Mouse (Mus musculus) forebrain, embryonic 15.5 days (tissue): ENCODE results near the gene Atm. TPM values are rescaled to one million over a fixed set of nuclear protein-coding genes. Genes with fewer than 3 reads are reported as not detected.

Source experiments
- ATAC-seq: fragments of 200-750 bp; cut with Nextera tagmentation; replicated peaks from 2 replicates; pipeline ENCODE4 v1.8.0; 2017; ENCODE audit warnings: mild to moderate bottlenecking, moderate TSS enrichment, moderate library complexity
- H3K27ac ChIP-seq: fragments of 300-500 bp; sonication (generic); replicated peaks from 2 replicates; pipeline ENCODE4 v1.5.1; 2015; ENCODE audit warnings: mild to moderate bottlenecking, inconsistent platforms
- H3K27me3 ChIP-seq: fragments of 300-500 bp; sonication (generic); 2 replicates; pipeline ENCODE4 v1.6.1; 2015; ENCODE audit warnings: inconsistent platforms
- H3K36me3 ChIP-seq: fragments of 300-500 bp; sonication (generic); 2 replicates; pipeline ENCODE4 v1.6.1; 2015; ENCODE audit warnings: mild to moderate bottlenecking, inconsistent platforms
- H3K4me1 ChIP-seq: fragments of 300-500 bp; sonication (generic); 2 replicates; pipeline ENCODE4 v1.6.1; 2015; ENCODE audit warnings: inconsistent platforms
- H3K4me2 ChIP-seq: fragments of 300-500 bp; sonication (generic); replicated peaks from 2 replicates; pipeline ENCODE4 v1.6.1; 2015; ENCODE audit warnings: mild to moderate bottlenecking, inconsistent platforms
- H3K4me3 ChIP-seq: fragments of 300-500 bp; sonication (generic); 2 replicates; pipeline ENCODE4 v1.5.1; 2015; ENCODE audit warnings: mild to moderate bottlenecking, inconsistent platforms
- H3K9ac ChIP-seq: fragments of 300-500 bp; sonication (generic); replicated peaks from 2 replicates; pipeline ENCODE4 v1.6.1; 2015; ENCODE audit warnings: mild to moderate bottlenecking, inconsistent platforms
- H3K9me3 ChIP-seq: fragments of 300-500 bp; sonication (generic); 2 replicates; pipeline ENCODE4 v1.6.1; 2016; ENCODE audit warnings: inconsistent platforms
- WGBS: fragments of 180-500 bp; shearing (Covaris S2); methylation state at CpG from one replicate; pipeline ENCODE4 v1.1.7; 2015; ENCODE audit warnings: mixed read lengths; 5-methylcytosine and 5-hydroxymethylcytosine counted together
- polyA plus RNA-seq: library from polyadenylated mRNA; unstranded; fragments of >200 nt; fragmentation: Nextera tagmentation; extraction: Ambion mirVana; gene quantifications from 2 replicates; pipeline ENCODE4 v1.2.1, GENCODE M21; 2015

Gene Atm
- polyA plus RNA-seq, 1 experiment from 2014 or later, result 12.4 TPM

- no peak overlapping the region for H3K4me2 ChIP-seq
- H3K4me1 ChIP-seq, result no peaks in the 10 kb centered on the region
- ATAC-seq, result no peak
- no peak overlapping the region for H3K9ac ChIP-seq
- no peak overlapping the region for H3K27ac ChIP-seq
- peaks cover 5% of the 10 kb centered on the region for H3K36me3 ChIP-seq
- no peak overlapping the region for H3K4me3 ChIP-seq
- H3K27me3 ChIP-seq, result no peaks in the 10 kb centered on the region
- H3K9me3 ChIP-seq, result no peaks in the 10 kb centered on the region
- WGBS, result 83% methylated on average over 9 of the region's 9 CpGs
These were observed 63.6 kb downstream of the Atm start for GRCm38 (mm10) chr9:53472806-53473518.

- no peaks in the 10 kb centered on the region for H3K4me1 ChIP-seq
These were observed 84.5 kb downstream of the Atm start for GRCm38 (mm10) chr9:53452038-53452437.

GRCm38 (mm10) chr9:53450609-53451008, 85.9 kb downstream of the Atm start:
- 90% methylated on average over 1 of the region's 1 CpGs for WGBS
- H3K9ac ChIP-seq, result no peak overlapping the region
- no peak for ATAC-seq
- H3K36me3 ChIP-seq, result peaks cover 50% of the 10 kb centered on the region
- no peak overlapping the region for H3K4me2 ChIP-seq
- no peak overlapping the region for H3K4me3 ChIP-seq
- H3K4me1 ChIP-seq, result no peaks in the 10 kb centered on the region
- H3K27ac ChIP-seq, result no peak overlapping the region
- no peaks in the 10 kb centered on the region for H3K27me3 ChIP-seq
- H3K9me3 ChIP-seq, result no peaks in the 10 kb centered on the region

More at GRCm38 (mm10) chr9:53452038-53452437, 84.5 kb downstream of the Atm start:
- 96% methylated on average over 2 of the region's 2 CpGs for WGBS
- Histone ChIP-seq H3K27ac (no peak overlapping the region), H3K36me3 (peaks cover 52% of the 10 kb centered on the region), H3K9ac (no peak overlapping the region), H3K4me3 (no peak overlapping the region), H3K9me3 (no peaks in the 10 kb centered on the region), H3K27me3 (no peaks in the 10 kb centered on the region), H3K4me2 (no peak overlapping the region)
- ATAC-seq, result no peak

GRCm38 (mm10) chr9:53435830-53436570, 100.5 kb downstream of the Atm start:
- Histone ChIP-seq H3K4me3 (no peak overlapping the region), H3K4me2 (no peak overlapping the region), H3K36me3 (peaks cover 22% of the 10 kb centered on the region), H3K27me3 (no peaks in the 10 kb centered on the region), H3K9me3 (no peaks in the 10 kb centered on the region), H3K4me1 (no peaks in the 10 kb centered on the region), H3K27ac (no peak overlapping the region), H3K9ac (no peak overlapping the region)
- 95% methylated on average over 14 of the region's 14 CpGs for WGBS
- ATAC-seq, result no peak

- no peak for ATAC-seq
- no peak overlapping the region for H3K9ac ChIP-seq
- no peak overlapping the region for H3K4me3 ChIP-seq
- no peaks in the 10 kb centered on the region for H3K36me3 ChIP-seq
- 82% methylated on average over 3 of the region's 3 CpGs for WGBS
- H3K4me1 ChIP-seq, result no peaks in the 10 kb centered on the region
- no peak overlapping the region for H3K27ac ChIP-seq
- no peaks in the 10 kb centered on the region for H3K27me3 ChIP-seq
- H3K9me3 ChIP-seq, result no peaks in the 10 kb centered on the region
- H3K4me2 ChIP-seq, result no peak overlapping the region
These were observed 108.9 kb downstream of the Atm start for GRCm38 (mm10) chr9:53427638-53428037.

GRCm38 (mm10) chr9:53426726-53427125, 109.8 kb downstream of the Atm start:
- no peak overlapping the region for H3K4me3 ChIP-seq
- 92% methylated on average over 3 of the region's 3 CpGs for WGBS
- no peak for ATAC-seq
- no peak overlapping the region for H3K4me2 ChIP-seq
- H3K27ac ChIP-seq, result no peak overlapping the region
- no peaks in the 10 kb centered on the region for H3K36me3 ChIP-seq
- H3K27me3 ChIP-seq, result no peaks in the 10 kb centered on the region
- no peak overlapping the region for H3K9ac ChIP-seq
- no peaks in the 10 kb centered on the region for H3K4me1 ChIP-seq
- no peaks in the 10 kb centered on the region for H3K9me3 ChIP-seq

GRCm38 (mm10) chr9:53422133-53422896, 114.2 kb downstream of the Atm start:
- no peaks in the 10 kb centered on the region for H3K36me3 ChIP-seq
- H3K27ac ChIP-seq, result no peak overlapping the region
- H3K4me3 ChIP-seq, result no peak overlapping the region
- no peaks in the 10 kb centered on the region for H3K4me1 ChIP-seq
- no peak overlapping the region for H3K9ac ChIP-seq
- H3K4me2 ChIP-seq, result no peak overlapping the region
- no peaks in the 10 kb centered on the region for H3K27me3 ChIP-seq
- no peak for ATAC-seq
- 83% methylated on average over 9 of the region's 9 CpGs for whole genome bisulfite sequencing
- no peaks in the 10 kb centered on the region for H3K9me3 ChIP-seq

GRCm38 (mm10) chr9:53409427-53409826, 127.1 kb downstream of the Atm start:
- no peaks in the 10 kb centered on the region for H3K27me3 ChIP-seq
- no peak overlapping the region for H3K27ac ChIP-seq
- H3K4me2 ChIP-seq, result no peak overlapping the region
- peaks cover 6% of the 10 kb centered on the region; the same call in 1 of the 2 replicates for H3K4me1 ChIP-seq
- H3K36me3 ChIP-seq, result no peaks in the 10 kb centered on the region
- no peak overlapping the region for H3K9ac ChIP-seq
- WGBS, result 95% methylated on average over 3 of the region's 3 CpGs
- no peak overlapping the region for H3K4me3 ChIP-seq
- ATAC-seq, result no peak
- no peaks in the 10 kb centered on the region for H3K9me3 ChIP-seq

- no peak for ATAC-seq
- Histone ChIP-seq H3K27me3 (no peaks in the 10 kb centered on the region), H3K9ac (no peak overlapping the region), H3K4me3 (no peak overlapping the region), H3K36me3 (no peaks in the 10 kb centered on the region), H3K4me1 (peaks cover 6% of the 10 kb centered on the region; the same call in 1 of the 2 replicates), H3K9me3 (no peaks in the 10 kb centered on the region), H3K27ac (no peak overlapping the region), H3K4me2 (no peak overlapping the region)
- WGBS, result 74% methylated on average over 2 of the region's 2 CpGs
These were observed 127.6 kb downstream of the Atm start for GRCm38 (mm10) chr9:53408953-53409361.

- Histone ChIP-seq H3K36me3 (no peaks in the 10 kb centered on the region), H3K4me2 (no peak overlapping the region), H3K9me3 (no peaks in the 10 kb centered on the region), H3K9ac (no peak overlapping the region), H3K27me3 (no peaks in the 10 kb centered on the region), H3K27ac (no peak overlapping the region), H3K4me1 (peaks cover 6% of the 10 kb centered on the region; the same call in 1 of the 2 replicates), H3K4me3 (no peak overlapping the region)
- ATAC-seq, result no peak
- WGBS, result 85% methylated on average over 4 of the region's 4 CpGs
These were observed 128.0 kb downstream of the Atm start for GRCm38 (mm10) chr9:53408548-53408947.

- H3K27ac ChIP-seq, result peak overlapping the region; percentile 91
- H3K4me2 ChIP-seq, result peak overlapping the region; percentile 49
- peaks cover 14% of the 10 kb centered on the region for H3K4me1 ChIP-seq
- peak overlapping the region; percentile 37 for H3K4me3 ChIP-seq
- peak; percentile 95 for ATAC-seq
- no peaks in the 10 kb centered on the region for H3K36me3 ChIP-seq
- H3K9me3 ChIP-seq, result no peaks in the 10 kb centered on the region
- H3K9ac ChIP-seq, result peak overlapping the region; percentile 39
- H3K27me3 ChIP-seq, result no peaks in the 10 kb centered on the region
- WGBS, result 26% methylated on average over 21 of the region's 21 CpGs
These were observed 131.5 kb downstream of the Atm start for GRCm38 (mm10) chr9:53404753-53405722.
